Mouse (Mus musculus) CH12.LX (cell line): ENCODE data around the gene Ell.

Source experiments
- CTCF ChIP-seq, 2 experiments: IDR thresholded peaks in 1 of 2; conservative IDR thresholded peaks in 1 of 2; 2 replicates each; pipeline ENCODE4 v1.5.1; 2011 to 2012; ENCODE audit warnings: low read depth in 2 of 2, low read length in 2 of 2, improper control_type of control experiment in 1 of 2, inconsistent platforms in 1 of 2, mild to moderate bottlenecking in 1 of 2, moderate library complexity in 1 of 2
- POLR2A ChIP-seq: IDR thresholded peaks from 2 replicates; pipeline ENCODE4 v1.6.1; 2011; ENCODE audit warnings: low read depth, mild to moderate bottlenecking, improper control_type of control experiment, low read length
- SMC3 ChIP-seq: IDR thresholded peaks from 2 replicates; pipeline ENCODE4 v1.6.1; 2011; ENCODE audit warnings: low read depth, low read length, improper control_type of control experiment

DNA sequence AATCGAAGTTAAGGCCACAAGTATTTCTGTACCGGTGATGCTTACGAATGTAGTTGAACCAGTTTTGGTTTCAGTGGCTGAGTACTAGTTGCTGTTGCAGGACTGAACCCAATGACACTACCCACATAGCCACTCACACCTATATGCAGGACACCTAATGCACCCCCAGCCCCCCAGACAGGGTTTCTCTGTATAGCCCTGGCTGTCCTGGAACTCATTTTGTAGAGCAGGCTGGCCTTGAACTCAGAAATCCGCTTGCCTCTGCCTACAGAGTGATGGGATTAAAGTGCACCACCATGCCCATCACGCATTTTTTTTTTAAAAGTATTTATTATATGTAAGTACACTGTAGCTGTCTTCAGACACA lies 32.2 kb upstream of the Ell start:
- TF ChIP-seq SMC3: no peak
- TF ChIP-seq POLR2A: no peak
- no peak for TF ChIP-seq CTCF (conservative IDR thresholded peaks at IDR 0.05 in 1 of 2, IDR thresholded peaks at IDR 0.05 in 1 of 2; ENCODE audit: low read depth in 2 of 2, low read length in 2 of 2)
